Mouse (Mus musculus) lung, postnatal 0 days (tissue): Measurements from ENCODE around the gene Rhobtb1. TPM values are rescaled to one million over a fixed set of nuclear protein-coding genes. Genes with fewer than 3 reads are reported as not detected.
A peak's percentile ranks its signal among the peaks of the same experiment; 100 is the strongest.

ENCODE experiments used
- ATAC-seq: fragments of 200-750 bp; cut with Nextera tagmentation; 2 replicates; pipeline ENCODE4 v1.8.0; 2017; ENCODE audit warnings: moderate library complexity
- DNase-seq: peaks from one replicate; pipeline ENCODE4 v3.0.0-alpha.2; 2016; ENCODE audit warnings: low spot score
- H3K27ac ChIP-seq: fragments of 300-500 bp; sonication (generic); 2 replicates; pipeline ENCODE4 v1.5.1; 2014; ENCODE audit warnings: antibody characterized with exemption, mild to moderate bottlenecking, low read length, mixed read lengths
- H3K27me3 ChIP-seq: fragments of 300-500 bp; sonication (generic); replicated peaks from 2 replicates; pipeline ENCODE4 v1.6.1; 2014; ENCODE audit warnings: low read length, mixed read lengths; ENCODE audit not compliant: insufficient read depth
- H3K36me3 ChIP-seq: fragments of 300-500 bp; sonication (generic); 2 replicates; pipeline ENCODE4 v1.6.1; 2014; ENCODE audit warnings: low read length, mixed read lengths; ENCODE audit not compliant: insufficient read depth
- H3K4me1 ChIP-seq: fragments of 300-500 bp; sonication (generic); 2 replicates; pipeline ENCODE4 v1.6.1; 2014; ENCODE audit warnings: antibody characterized with exemption, low read depth, low read length, mixed read lengths; ENCODE audit not compliant: insufficient read depth
- H3K4me2 ChIP-seq: fragments of 300-500 bp; sonication (generic); replicated peaks from 2 replicates; pipeline ENCODE4 v1.6.1; 2014; ENCODE audit warnings: low read depth, mild to moderate bottlenecking, low read length, moderate library complexity, mixed read lengths
- H3K4me3 ChIP-seq: fragments of 300-500 bp; sonication (generic); 2 replicates; pipeline ENCODE4 v1.5.1; 2014; ENCODE audit warnings: low read depth, low read length
- H3K9ac ChIP-seq: fragments of 300-500 bp; sonication (generic); replicated peaks from 2 replicates; pipeline ENCODE4 v1.6.1; 2014; ENCODE audit warnings: low read depth, mild to moderate bottlenecking
- H3K9me3 ChIP-seq: fragments of 300-500 bp; sonication (generic); 2 replicates; pipeline ENCODE4 v1.6.1; 2016; ENCODE audit warnings: low read length, mixed read lengths
- CTCF ChIP-seq: IDR thresholded peaks from 2 replicates; pipeline ENCODE4 v1.5.1; 2016; ENCODE audit warnings: antibody characterized with exemption, mild to moderate bottlenecking
- EP300 ChIP-seq: IDR thresholded peaks from 2 replicates; pipeline ENCODE4 v1.6.1; 2016; ENCODE audit warnings: antibody characterized with exemption, mild to moderate bottlenecking, control low read depth
- WGBS: fragments of 180-500 bp; shearing (Covaris S2); extraction: QIAGEN DNeasy Blood & Tissue Kit; methylation state at CpG from one replicate; pipeline ENCODE4 v1.1.7; 2014; 5-methylcytosine and 5-hydroxymethylcytosine counted together
- polyA plus RNA-seq: library from polyadenylated mRNA; unstranded; fragments of >200 nt; fragmentation: Nextera tagmentation; extraction: Ambion mirVana; gene quantifications from 2 replicates; pipeline ENCODE4 v1.2.1, GENCODE M21; 2015

The Rhobtb1 gene
- polyA plus RNA-seq, 1 experiment from 2014 or later, result 15.2 TPM

GRCm38 (mm10) chr10:69305600-69305999 is 154.4 kb downstream of the Rhobtb1 start:
- Histone ChIP-seq H3K9ac (no peak overlapping the region), H3K9me3 (no peaks in the 10 kb centered on the region), H3K4me3 (no peak overlapping the region), H3K27me3 (no peaks in the 10 kb centered on the region), H3K27ac (no peak overlapping the region), H3K4me2 (no peak overlapping the region), H3K36me3 (no peaks in the 10 kb centered on the region), H3K4me1 (no peaks in the 10 kb centered on the region)
- no peak for TF ChIP-seq CTCF
- peak; percentile 48; the same call in 1 of the 2 replicates for TF ChIP-seq EP300
- 37% methylated on average over 7 of the region's 7 CpGs for whole genome bisulfite sequencing
- ATAC-seq (peak; percentile 36; the same call in 1 of the 2 replicates), DNase-seq (no peak)

GRCm38 (mm10) chr10:69306205-69306604 is 155.0 kb downstream of the Rhobtb1 start:
- no peaks in the 10 kb centered on the region for H3K9me3 ChIP-seq
- TF ChIP-seq EP300 (no peak), CTCF (peak; percentile 87)
- DNase-seq, result peak; percentile 61
- WGBS, result 43% methylated on average over 14 of the region's 14 CpGs
- no peaks in the 10 kb centered on the region for H3K4me1 ChIP-seq
- H3K4me3 ChIP-seq, result no peak overlapping the region
- no peaks in the 10 kb centered on the region for H3K27me3 ChIP-seq
- ATAC-seq, result peak; percentile 24; the same call in 1 of the 2 replicates
- no peaks in the 10 kb centered on the region for H3K36me3 ChIP-seq
- no peak overlapping the region for H3K27ac ChIP-seq
- no peak overlapping the region for H3K4me2 ChIP-seq
- H3K9ac ChIP-seq, result no peak overlapping the region

GRCm38 (mm10) chr10:69307067-69307466 is 155.8 kb downstream of the Rhobtb1 start:
- no peak overlapping the region for H3K27ac ChIP-seq
- 28% methylated on average over 5 of the region's 5 CpGs for WGBS
- no peak overlapping the region for H3K9ac ChIP-seq
- DNase-seq, result peak; percentile 83
- H3K36me3 ChIP-seq, result no peaks in the 10 kb centered on the region
- no peaks in the 10 kb centered on the region for H3K27me3 ChIP-seq
- no peaks in the 10 kb centered on the region for H3K4me1 ChIP-seq
- H3K9me3 ChIP-seq, result no peaks in the 10 kb centered on the region
- ATAC-seq, result peak; percentile 51
- no peak overlapping the region for H3K4me2 ChIP-seq
- H3K4me3 ChIP-seq, result no peak overlapping the region
- TF ChIP-seq CTCF (peak; percentile 95), EP300 (no peak)

GRCm38 (mm10) chr10:69309109-69309508 is 157.9 kb downstream of the Rhobtb1 start:
- 44% methylated on average over 5 of the region's 5 CpGs for WGBS
- TF ChIP-seq EP300 (no peak), CTCF (no peak)

GRCm38 (mm10) chr10:69311867-69312266 is 160.6 kb downstream of the Rhobtb1 start:
- Histone ChIP-seq H3K27me3 (no peaks in the 10 kb centered on the region), H3K36me3 (no peaks in the 10 kb centered on the region)
- 63% methylated on average over 16 of the region's 16 CpGs for WGBS

More at GRCm38 (mm10) chr10:69309109-69309508, 157.9 kb downstream of the Rhobtb1 start:
- Histone ChIP-seq H3K4me3 (no peak overlapping the region), H3K27me3 (no peaks in the 10 kb centered on the region), H3K27ac (no peak overlapping the region), H3K4me1 (no peaks in the 10 kb centered on the region), H3K9me3 (no peaks in the 10 kb centered on the region), H3K4me2 (no peak overlapping the region), H3K36me3 (no peaks in the 10 kb centered on the region), H3K9ac (no peak overlapping the region)
- DNase-seq (no peak), ATAC-seq (no peak)

GRCm38 (mm10) chr10:69313944-69314343 is 162.7 kb downstream of the Rhobtb1 start:
- no peak for DNase-seq
- TF ChIP-seq CTCF (no peak), EP300 (no peak)
- WGBS, result 64% methylated on average over 8 of the region's 8 CpGs

More at GRCm38 (mm10) chr10:69311867-69312266, 160.6 kb downstream of the Rhobtb1 start:
- TF ChIP-seq CTCF (no peak), EP300 (no peak)
- no peak for DNase-seq
- Histone ChIP-seq H3K4me2 (no peak overlapping the region), H3K9me3 (no peaks in the 10 kb centered on the region), H3K27ac (no peak overlapping the region), H3K9ac (no peak overlapping the region), H3K4me3 (no peak overlapping the region), H3K4me1 (no peaks in the 10 kb centered on the region)
- ATAC-seq, result no peak

GRCm38 (mm10) chr10:69318514-69318913 is 167.3 kb downstream of the Rhobtb1 start:
- Histone ChIP-seq H3K27me3 (no peaks in the 10 kb centered on the region), H3K4me1 (no peaks in the 10 kb centered on the region), H3K36me3 (no peaks in the 10 kb centered on the region), H3K27ac (no peak overlapping the region), H3K4me3 (no peak overlapping the region), H3K4me2 (no peak overlapping the region), H3K9me3 (no peaks in the 10 kb centered on the region), H3K9ac (no peak overlapping the region)
- ATAC-seq (no peak), DNase-seq (no peak)
- 85% methylated on average over 11 of the region's 11 CpGs for WGBS
- no peak for TF ChIP-seq CTCF
- TF ChIP-seq EP300, result no peak

More at GRCm38 (mm10) chr10:69313944-69314343, 162.7 kb downstream of the Rhobtb1 start:
- ATAC-seq, result no peak
- H3K27ac ChIP-seq, result no peak overlapping the region
- no peaks in the 10 kb centered on the region for H3K4me1 ChIP-seq
- no peaks in the 10 kb centered on the region for H3K9me3 ChIP-seq
- no peak overlapping the region for H3K4me3 ChIP-seq
- no peak overlapping the region for H3K4me2 ChIP-seq
- no peaks in the 10 kb centered on the region for H3K36me3 ChIP-seq
- H3K9ac ChIP-seq, result no peak overlapping the region
- H3K27me3 ChIP-seq, result no peaks in the 10 kb centered on the region
